Mouse (Mus musculus): Measurements from ENCODE around the gene Lgi2. TPM values are rescaled to one million over a fixed set of nuclear protein-coding genes. Genes with fewer than 3 reads are reported as not detected.
A peak's percentile ranks its signal among the peaks of the same experiment; 100 is the strongest.

The Lgi2 gene
- total RNA-seq (2015) (not detected in 2 replicates), total RNA-seq (2017) (0.04 TPM in 1 of 2 replicates, not detected in the other)

DNA sequence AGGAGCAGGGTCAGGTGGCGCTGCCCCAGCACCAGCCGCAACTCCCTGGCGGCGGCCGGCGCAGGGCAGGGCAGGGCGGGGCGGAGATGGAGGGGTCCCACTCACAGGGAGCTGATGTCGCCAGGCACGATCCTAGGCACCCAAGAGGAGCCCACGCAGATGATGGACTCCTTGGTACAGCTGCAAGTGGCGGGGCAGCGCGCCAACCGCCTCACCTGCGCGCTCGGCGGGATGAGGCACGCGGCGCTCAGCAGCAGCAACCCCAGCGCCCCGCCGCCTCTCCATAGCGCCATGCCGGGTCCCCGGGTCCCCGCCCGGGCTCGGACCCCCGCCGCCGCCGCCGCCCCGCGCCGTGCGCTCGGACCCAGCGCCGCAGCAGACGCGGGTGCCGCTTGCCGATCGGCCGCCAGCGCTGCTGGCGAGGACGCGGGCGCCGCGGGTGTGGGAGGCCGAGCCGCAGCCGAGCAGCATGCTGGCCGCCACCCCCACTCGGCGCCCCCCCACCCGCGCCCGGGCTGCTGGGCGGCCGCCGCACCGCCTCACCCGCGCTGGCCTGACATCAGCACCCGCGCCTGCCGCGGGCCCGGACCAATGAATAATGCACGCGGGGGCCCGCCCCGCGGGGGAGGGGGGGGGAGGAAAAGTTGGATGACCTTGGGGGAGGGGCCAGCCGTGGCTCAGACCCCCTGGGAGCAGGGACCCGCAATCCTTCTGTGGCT, at the start of gene Lgi2:
TSS of gene Lgi2 (minus strand) at position 650 of the 719 bp plus-strand sequence.
- ATAC-seq (replicated peaks; ENCODE audit: poor library complexity): no peak

DNA sequence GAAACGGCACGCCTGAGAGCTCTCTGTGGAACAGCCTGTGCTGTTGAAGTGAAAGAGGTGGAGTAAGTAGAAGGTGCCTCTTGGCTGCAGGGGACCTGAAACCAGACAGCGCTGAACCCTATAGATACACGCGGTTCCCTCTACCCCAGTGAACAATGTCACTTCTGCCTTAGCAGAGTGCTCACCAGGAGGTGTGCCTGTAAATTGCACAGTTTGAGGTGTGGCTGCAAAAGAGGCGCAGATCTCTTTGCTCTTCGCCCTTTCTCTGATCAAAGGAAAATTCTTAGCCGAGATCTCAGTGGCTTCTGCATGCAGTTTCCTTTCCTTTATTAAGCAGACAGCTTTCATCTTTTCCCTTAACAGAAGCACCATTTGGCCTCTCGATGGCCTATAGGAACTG, 49.2 kb upstream of the Lgi2 start:
- no peak for ATAC-seq (replicated peaks; ENCODE audit: poor library complexity)

DNA sequence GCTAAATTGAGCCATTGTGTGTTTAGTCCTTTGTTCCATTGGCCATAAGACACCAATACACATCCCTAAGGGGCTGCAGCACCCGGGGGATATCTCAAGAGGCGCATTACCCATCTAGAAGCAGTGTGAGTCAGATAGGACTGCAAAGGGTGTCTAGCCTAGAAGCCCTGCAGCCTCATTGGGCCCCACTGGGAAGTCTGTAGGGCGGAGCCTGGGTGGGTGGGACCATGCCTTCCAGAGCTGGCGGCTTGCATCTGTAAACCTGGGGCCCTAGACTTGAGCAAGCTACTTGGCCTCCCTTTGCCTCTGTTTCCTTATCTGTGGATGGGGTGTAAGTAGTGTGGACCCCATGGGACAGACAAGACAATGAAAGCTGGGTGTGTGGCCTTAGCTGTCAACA, 48.4 kb upstream of the Lgi2 start:
- ATAC-seq (replicated peaks; ENCODE audit: poor library complexity): no peak

DNA sequence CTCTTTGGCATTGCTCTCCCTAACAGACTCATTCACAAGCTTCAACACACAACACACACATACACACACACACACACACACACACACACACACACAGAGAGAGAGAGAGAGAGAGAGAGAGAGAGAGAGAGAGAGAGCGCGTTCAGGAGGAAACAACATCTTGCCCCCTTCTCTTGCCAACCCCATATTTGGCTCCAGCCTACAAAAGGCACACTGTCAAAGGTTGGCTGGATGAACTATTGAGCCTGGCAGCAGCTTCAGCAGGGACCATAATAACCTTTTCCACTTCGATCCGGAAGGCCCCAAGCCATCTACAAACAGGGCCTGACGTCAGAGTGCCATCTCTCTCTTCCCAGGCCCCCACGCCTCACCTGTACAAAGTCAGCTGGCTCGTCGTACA, 46.5 kb upstream of the Lgi2 start:
- no peak for ATAC-seq (replicated peaks; ENCODE audit: poor library complexity)

DNA sequence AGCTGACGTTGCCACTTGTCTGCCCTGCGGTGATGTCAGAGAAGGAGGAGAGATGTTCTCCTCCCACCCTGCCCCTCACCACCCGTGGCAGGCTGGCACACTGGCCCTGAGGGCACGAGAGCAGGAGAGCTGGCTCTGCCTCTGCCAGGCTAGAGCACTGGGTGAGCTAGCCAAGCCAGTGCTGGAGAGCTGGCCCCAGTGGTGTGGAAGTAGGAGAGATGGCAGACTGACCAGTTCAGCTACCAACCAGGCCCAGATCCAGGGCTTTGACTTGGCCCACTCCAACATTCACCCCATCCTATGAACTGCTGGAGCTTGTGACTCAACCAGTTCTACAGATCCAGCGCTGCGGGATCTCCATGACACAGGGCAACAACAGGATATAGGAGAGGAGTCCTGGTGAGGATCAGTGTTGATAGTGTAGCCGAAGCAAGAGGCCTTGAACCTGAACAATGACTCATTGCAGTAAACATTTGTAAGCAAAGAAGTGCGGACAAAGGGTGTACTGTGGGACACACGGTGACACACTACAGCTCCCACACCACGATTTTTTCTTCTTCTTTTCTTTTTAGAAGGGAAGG, 45.1 kb upstream of the Lgi2 start:
- no peak for ATAC-seq (replicated peaks; ENCODE audit: poor library complexity)

DNA sequence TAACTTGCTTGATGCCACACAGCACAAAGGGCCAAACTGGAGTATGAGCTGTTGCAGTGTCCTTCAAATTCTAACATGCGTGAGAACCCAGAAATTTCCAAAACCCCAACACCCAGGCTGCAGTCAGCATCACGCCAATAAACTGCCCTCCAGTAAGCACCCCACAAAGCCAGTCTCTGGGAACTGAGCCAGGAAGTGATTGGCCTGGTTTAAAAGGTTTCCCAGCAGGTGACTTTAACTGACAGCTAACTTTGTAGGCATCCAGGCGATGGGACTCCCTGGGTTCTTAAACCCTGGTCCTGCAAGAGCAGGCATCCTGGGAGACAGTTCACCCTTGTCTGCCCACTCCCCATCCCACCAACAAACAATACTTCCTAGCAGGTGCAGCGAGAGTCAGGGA, 44.0 kb upstream of the Lgi2 start:
- ATAC-seq (replicated peaks; ENCODE audit: poor library complexity): no peak

DNA sequence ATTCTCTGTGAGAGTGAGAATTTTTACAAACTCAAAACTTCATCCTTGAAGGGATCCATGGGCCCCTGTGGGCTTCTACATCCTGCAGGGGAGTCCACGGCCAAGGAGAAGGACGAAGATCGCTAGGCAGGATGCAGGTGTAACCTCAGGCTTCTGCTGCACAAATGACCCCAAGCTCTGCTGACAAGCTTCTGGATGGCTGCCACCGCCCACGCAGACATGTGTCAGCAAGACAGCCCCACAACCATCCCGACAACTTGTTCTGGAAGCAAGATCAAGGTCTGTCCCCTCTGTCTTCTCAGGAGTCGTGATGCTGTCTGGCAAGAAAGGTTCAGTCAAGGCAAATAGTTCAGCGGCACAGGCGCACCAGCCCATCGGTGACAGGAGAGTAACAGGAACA, 43.4 kb upstream of the Lgi2 start:
- 0 out of 2 replicates have a peak, but pooled peaks have one; percentile 31 for ATAC-seq (replicated peaks; ENCODE audit: poor library complexity)

DNA sequence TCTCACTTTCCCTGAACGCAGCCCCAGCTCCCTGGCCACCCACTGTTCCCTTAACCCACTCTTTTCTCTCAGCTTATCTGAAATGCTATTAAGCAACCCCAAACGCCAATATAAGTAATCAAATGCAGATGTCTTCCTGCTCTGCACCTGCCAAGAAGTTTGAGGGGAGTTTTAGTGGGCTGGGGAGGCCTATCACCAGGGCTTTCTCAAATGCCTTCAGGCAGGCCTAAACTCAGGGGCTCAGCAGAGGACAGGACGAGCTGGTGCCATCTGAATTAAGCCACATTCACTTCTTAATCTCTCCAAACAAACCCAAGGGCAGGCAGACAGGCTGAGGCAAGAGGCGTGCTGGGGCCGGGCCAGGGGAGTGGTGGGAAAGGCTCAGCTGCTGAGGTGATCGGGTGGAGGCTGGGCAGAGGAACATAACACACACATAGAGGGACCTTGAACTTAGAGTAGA, 38.4 kb upstream of the Lgi2 start:
- ATAC-seq (replicated peaks; ENCODE audit: poor library complexity): no peak

DNA sequence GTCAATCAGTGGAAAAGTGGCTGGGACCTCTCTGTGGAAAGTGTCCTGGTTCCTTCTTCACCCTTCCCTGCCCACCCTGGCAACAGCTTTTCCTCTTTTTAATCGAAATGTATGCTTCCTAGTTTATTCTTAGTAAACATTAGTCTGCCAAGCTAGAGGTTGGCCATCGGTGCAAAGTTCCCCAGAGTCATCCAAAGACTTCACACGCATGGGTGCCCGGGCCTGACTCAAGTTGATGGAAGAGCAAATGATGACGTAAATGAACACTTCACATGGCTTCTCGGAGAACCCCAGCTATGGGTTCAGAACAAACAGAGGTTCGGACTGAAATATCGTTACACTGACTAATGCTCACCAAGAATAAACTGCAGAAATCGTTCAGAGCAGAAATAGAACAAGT, 24.4 kb upstream of the Lgi2 start:
- no peak for ATAC-seq (replicated peaks; ENCODE audit: poor library complexity)

DNA sequence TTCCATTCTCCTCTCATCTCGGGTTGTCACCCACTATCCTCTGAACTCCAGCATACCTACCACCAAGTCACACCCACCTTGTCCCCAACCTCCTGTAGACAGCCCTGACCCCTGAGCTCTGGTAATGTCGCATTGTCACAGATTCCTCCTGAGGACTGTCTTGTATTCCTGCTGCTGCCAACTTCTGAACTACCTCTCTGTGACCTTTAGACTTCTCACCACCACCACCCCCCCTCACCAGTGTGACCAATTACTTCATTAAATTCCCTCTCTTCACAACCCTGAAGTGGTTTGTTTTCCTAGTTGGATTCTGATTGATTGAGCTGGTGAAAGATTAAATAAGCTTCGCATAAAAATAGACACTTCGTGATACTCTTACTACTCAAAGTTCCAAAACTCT, 22.4 kb upstream of the Lgi2 start:
- ATAC-seq (replicated peaks; ENCODE audit: poor library complexity): no peak

DNA sequence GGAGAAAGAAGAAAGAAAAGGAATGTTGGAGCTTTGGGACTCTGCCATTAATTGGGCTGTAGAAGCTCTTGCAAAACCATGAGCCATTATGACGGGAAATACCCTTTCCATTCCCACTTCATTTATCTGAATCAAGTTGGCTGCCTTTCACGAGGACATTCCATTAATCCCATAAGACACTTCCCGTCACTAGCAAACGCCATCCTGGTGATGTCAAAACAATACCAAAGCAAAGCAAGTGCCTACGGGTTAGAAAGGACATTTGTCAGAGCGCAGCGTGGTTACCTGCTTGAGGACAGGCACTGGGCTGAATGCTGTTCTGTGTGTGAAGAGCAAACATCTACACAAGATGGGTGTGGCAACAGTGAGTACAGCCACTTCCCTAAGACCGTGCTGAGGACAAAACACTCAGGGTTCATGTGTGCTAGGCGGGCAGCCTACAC, 21.1 kb upstream of the Lgi2 start:
- no peak for ATAC-seq (replicated peaks; ENCODE audit: poor library complexity)

DNA sequence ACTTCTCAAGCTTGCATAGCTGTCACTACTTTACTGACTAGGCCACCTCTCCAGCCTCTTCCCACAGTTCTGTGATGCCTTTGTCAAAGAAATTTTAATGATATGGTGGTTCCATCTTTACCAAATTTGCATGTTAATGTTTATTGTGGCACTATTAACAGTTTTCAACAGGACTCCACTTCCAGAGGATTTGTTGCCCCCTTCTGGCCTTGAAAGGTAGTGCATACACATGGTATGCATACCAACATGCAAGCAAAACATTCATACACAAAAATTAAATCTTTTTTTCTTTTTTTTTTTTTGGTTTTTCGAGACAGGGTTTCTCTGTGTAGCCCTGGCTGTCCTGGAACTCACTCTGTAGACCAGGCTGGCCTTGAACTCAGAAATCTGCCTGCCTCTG, 6.3 kb upstream of the Lgi2 start:
- ATAC-seq (replicated peaks; ENCODE audit: poor library complexity): no peak

DNA sequence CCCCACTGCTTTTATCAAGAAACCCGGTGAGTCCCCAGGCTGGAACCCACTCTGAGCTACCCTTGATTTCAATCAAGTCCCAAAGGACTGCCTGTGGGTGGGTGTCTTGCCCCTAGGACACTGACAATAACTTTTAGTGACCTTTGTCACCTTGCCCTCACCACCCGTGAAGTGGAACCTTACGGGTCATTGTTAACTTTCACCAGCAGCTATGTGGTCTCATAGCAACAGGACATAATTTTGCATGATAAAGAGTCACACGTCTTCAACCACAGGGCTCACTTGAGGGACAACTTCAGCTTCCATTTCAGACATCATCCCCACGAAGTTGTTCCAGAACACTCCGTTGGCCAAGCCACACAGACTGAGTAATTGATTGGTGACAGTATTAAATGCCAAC, 4.5 kb upstream of the Lgi2 start:
- no peak for ATAC-seq (replicated peaks; ENCODE audit: poor library complexity)

DNA sequence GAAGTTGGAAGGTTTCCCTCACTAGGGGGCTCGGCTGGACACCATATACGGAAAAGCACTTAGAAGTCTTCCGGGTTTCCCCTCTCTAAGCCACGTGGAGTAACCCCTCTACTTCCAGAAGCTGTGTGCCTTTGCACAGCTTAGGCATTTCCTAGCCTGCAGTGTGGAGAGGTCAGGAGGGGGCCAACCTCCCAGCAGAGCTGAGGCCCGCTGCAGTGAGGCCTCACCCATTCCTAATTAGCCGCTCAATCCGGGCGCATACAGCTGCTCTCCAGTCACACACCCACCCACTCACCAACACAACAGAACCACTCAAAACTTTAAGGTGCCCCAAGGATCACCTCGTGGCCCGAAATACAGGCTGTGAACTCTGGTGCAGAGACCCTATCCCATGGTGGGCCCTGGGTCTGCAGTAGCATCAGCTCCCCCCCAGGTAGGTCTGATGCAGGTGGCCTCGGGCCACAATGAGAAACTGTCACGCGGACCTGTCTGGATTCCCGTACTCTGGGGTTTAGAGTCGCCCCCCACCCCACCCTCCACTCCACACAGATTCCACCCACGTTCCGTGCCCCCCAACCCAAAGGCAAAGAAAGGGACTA, 949 bp downstream of the Lgi2 start:
- no peak for ATAC-seq (replicated peaks; ENCODE audit: poor library complexity)

DNA sequence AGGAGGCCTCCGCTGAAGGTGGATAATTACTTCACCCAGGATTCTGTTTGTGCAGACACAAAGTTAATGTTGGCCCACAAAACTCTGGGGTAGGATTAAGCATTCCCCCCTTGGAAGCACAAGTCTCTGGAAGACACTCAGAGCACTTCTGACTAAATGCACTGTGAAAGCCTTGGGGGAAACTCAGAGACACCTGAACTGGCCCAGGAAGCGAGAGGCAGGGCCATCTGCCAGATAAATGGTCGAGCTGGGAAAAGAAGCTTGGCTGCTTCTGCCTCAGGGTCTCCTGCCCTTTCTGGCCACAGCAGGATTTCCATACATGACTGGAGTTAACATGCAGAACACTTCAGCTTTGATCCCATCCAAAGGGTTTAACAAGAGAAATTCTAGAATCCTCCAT, 1.9 kb downstream of the Lgi2 start:
- no peak for ATAC-seq (replicated peaks; ENCODE audit: poor library complexity)

DNA sequence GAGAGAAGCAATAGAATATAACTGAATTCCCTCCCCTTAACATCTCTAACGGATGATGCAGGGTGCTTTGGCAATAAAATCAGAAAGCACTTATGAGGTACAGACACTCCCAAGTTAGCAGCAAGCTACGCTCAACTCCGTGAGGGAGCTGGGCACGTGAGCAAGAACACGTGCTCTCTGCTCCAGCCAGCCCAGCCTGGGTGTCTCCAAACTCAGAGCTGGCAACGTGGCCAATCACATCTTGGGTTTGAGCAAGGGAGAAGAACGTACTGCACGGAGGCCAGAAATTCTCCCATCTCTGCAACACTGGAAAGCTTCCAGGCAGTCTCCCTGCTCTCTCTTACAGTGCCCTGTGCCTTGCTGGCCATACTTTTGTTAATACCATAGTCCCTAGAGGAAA, 6.0 kb downstream of the Lgi2 start:
- ATAC-seq (replicated peaks; ENCODE audit: poor library complexity): no peak

DNA sequence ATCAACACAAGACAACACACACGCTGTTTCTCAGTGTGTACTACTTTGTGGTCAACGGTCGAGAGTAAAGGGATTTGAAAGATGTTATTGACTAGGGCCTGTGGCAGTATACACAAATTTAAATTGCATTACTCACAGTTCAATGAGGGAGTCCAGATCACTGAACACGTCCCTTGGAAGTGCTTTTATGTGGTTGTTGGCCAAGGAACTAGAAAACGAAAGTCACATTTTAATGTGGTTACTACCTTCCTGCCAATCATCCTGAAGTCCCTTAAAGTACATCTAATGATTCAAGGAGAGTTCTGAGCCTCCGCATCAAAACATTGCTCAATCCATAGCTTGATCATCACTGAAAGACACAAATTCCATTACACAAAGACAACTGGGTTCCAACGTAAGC, 10.7 kb downstream of the Lgi2 start:
- peak; percentile 34; the same call in 1 of the 2 replicates for ATAC-seq (replicated peaks; ENCODE audit: poor library complexity)

DNA sequence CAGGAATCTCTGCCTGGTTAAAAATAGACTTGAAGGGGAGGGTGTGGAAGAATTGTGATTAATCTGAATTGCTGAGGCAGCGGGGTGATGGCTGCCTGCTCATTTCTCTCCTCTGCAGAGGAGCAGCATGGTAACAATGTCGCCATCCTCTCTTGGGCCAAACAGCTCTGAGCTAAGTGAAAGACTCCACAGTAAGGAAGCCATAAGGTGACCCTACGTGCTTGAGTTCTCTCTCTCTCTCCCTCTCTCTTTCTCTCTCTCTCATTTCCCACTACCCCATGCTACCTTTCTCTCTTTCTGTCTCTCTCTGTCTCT, 15.0 kb downstream of the Lgi2 start:
- no peak for ATAC-seq (replicated peaks; ENCODE audit: poor library complexity)

DNA sequence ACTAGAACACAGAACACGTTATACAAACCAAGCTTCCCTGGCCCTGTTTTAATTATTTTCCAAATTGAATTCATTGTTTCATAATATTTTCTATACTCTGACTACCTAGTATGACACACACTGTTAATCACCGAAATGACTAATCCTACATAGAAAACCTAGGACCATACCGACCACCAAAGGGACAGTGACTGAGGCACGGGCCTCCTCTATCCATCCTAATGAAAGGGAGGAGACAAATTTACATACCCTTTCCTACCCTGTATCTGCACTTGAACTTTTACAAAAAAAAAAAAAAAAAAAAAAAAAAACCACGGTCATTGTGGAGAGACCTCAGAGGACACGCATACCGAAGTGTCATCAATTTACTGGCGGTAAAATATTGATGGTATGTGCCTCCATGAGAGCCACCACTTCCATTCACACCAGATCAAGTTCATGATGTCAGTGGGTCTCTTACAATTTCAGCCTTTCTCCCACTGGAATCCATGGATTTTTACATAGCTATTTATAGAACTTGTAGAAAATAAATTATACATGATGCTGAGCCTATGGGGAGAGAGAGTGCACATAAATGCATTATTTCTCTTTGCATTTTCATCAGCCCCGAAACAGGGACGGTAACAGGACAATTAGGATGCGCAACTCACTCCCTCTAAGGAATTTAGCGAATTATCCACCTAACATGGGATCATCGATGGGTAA, 15.5 kb downstream of the Lgi2 start:
- no peak for ATAC-seq (replicated peaks; ENCODE audit: poor library complexity)

DNA sequence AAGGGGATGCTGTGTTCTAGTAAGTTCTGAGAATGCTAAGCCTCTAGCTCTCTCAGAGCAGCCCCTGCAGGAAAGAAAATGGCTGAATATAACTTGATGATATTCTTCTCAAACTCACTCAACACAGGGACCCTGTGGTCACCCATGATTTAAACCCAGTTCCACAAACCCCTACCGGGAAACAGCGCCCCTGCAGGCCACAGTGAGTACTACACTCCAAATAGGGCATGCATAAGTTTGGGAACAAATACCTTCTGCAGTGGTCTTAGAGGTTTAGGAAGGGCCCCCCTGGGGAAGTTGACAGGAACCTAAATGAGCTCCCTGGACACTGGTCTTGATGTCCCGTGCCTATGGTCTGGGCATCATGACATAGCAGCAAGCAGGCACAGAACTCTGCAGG, 19.3 kb downstream of the Lgi2 start:
- peak; percentile 72 for ATAC-seq (replicated peaks; ENCODE audit: poor library complexity)

DNA sequence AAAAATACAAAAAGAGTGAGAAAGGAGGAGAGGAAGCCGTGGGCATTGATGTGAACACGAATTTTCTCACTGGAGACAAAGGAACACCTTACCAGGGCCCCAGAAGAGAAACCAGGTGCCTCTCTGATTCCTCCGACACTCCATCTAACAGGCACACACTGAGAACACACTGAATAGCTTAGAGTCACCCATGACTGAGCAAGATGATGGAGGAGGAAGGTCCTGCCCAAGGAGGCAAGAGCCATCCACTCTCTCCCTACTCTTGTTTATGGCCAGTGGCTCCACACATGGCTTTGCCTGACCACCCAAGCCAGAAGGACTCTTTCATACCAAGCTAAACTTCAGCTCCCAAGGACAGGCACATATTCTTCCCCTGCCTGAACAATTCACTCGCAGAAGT, 22.5 kb downstream of the Lgi2 start:
- no peak for ATAC-seq (replicated peaks; ENCODE audit: poor library complexity)

DNA sequence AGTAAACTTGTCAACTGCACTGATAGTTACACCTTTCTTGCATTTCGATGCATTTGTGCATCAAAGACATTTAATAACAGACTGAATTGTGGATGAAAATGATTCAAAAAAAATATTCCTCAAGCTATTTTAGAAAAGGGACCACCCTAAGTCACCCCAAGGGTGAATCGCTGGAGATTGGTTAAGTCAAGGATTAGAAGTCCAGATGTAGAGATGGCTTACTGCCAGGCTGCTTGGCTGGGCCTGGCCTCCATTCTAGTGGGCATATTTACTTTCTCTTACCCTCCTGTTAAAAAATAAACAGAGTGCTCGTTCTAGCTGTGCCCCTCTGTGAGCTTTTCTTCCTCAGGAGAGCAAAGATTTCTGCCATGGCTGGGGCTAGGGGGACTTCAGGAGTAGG, 26.1 kb downstream of the Lgi2 start:
- no peak for ATAC-seq (replicated peaks; ENCODE audit: poor library complexity)
